Mouse (Mus musculus) small intestine, adult 2 months (tissue): Measurements from ENCODE around the gene Defb25. TPM values are rescaled to one million over a fixed set of nuclear protein-coding genes. Genes with fewer than 3 reads are reported as not detected.

Experiments
- H3K27ac ChIP-seq: fragments of 200-500 bp; 2 replicates; pipeline ENCODE4 v1.5.1; 2012; ENCODE audit warnings: low read depth, low read length, control low read depth, inconsistent platforms; ENCODE audit not compliant: insufficient read depth
- H3K27me3 ChIP-seq: fragments of 200-500 bp; 2 replicates; pipeline ENCODE4 v1.6.1; 2012; ENCODE audit warnings: mild to moderate bottlenecking, moderate library complexity, low read length, inconsistent platforms; ENCODE audit not compliant: control insufficient read depth, insufficient read depth
- H3K36me3 ChIP-seq: fragments of 200-500 bp; 2 replicates; pipeline ENCODE4 v1.6.1; 2012; ENCODE audit warnings: mild to moderate bottlenecking, low read length, control low read depth, inconsistent platforms; ENCODE audit not compliant: control insufficient read depth, insufficient read depth
- H3K4me1 ChIP-seq: fragments of 200-500 bp; 2 replicates; pipeline ENCODE4 v1.6.1; 2012; ENCODE audit warnings: low read length, inconsistent platforms, mixed read lengths; ENCODE audit not compliant: control insufficient read depth, insufficient read depth, insufficient read length
- H3K4me3 ChIP-seq: fragments of 200-500 bp; 2 replicates; pipeline ENCODE4 v1.5.1; 2012; ENCODE audit warnings: low read depth, mild to moderate bottlenecking, control low read depth, inconsistent platforms, low read length, moderate library complexity
- CTCF ChIP-seq: fragments of 200-500 bp; IDR thresholded peaks from 2 replicates; pipeline ENCODE4 v1.5.1; 2012; ENCODE audit warnings: low read depth, mild to moderate bottlenecking, control low read depth, inconsistent platforms, low read length, moderate library complexity, mixed read lengths; ENCODE audit not compliant: insufficient replicate concordance, insufficient read length; ENCODE audit errors: extremely low read depth
- POLR2A ChIP-seq: fragments of 200-500 bp; IDR thresholded peaks from 2 replicates; pipeline ENCODE4 v1.6.1; 2012; ENCODE audit warnings: low read depth, mild to moderate bottlenecking, control low read depth, inconsistent platforms, low read length, moderate library complexity
- WGBS: fragments of 180-500 bp; shearing (Covaris S2); methylation state at CpG from one replicate; pipeline ENCODE4 v1.1.7; 2018; 5-methylcytosine and 5-hydroxymethylcytosine counted together
- polyA plus RNA-seq: library from polyadenylated mRNA; depleted of rRNA; stranded (reverse); fragments of >200 nt; gene quantifications from 2 replicates; pipeline ENCODE4 v1.2.3, GENCODE M21; 2012

Gene Defb25
- polyA plus RNA-seq, 1 experiment = not detected

DNA sequence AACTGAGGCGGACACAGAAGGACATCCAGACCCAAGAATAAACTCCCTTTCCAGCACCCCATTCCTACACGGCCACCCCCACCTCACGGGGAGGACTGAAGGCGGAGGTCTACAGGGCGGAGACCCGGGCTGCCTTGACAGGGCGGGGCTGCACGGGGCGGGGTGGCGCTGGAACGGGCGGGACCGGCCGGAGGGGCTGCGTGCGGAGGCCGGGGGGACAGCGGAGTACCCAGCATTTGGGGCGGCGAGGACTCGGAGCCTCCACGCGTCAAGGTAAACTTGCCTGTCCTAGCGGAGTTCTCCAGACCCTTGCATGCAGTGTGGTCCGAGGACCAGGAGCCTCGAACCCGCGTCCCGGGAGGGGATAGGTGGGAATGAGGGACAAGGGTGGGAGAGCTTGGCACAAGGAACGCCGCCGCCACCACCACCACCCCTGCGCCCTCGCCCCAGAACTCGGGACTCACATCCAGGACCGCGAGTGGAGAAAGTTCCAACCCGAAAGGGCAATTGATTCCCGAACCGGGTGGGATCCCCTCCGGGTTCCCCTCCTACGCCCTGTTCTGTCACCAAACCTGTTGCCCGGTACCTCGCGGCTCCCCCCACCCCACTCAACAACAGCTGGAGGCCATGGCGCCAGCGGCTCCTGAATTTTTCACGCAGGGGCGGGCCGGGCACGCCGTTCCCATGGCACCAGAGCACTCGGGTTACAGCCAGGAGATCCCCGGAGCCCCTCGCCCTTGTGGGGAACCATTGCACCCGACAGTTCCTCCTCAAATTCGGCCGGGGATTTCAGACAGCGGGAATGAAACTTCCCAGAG is 4.1 kb upstream of the Defb25 start, which contains the start of gene Rem1:
TSS of gene Rem1 (plus strand) at position 178 of the 818 bp plus-strand sequence.
- 3% methylated on average over 59 of the region's 59 CpGs for WGBS
- Histone ChIP-seq H3K4me3 (peak within 1 kb of the TSS; percentile 63), H3K27me3 (peaks cover 20% of the 10 kb centered on the region), H3K27ac (peak within 1 kb of the TSS; percentile 74), H3K4me1 (no peaks in the 10 kb centered on the region; the same call in 1 of the 2 replicates), H3K36me3 (no peaks in the 10 kb centered on the region)
- TF ChIP-seq POLR2A (no peak), CTCF (no peak)

GRCm38 (mm10) chr2:152625256-152625655 is 2.4 kb upstream of the Defb25 start:
- Histone ChIP-seq H3K36me3 (no peaks in the 10 kb centered on the region), H3K27ac (no peak overlapping the region), H3K4me1 (no peaks in the 10 kb centered on the region; the same call in 1 of the 2 replicates), H3K27me3 (peaks cover 20% of the 10 kb centered on the region), H3K4me3 (no peak overlapping the region)
- WGBS = 11% methylated on average over 1 of the region's 1 CpGs
- TF ChIP-seq POLR2A = no peak
- TF ChIP-seq CTCF = no peak

- Histone ChIP-seq H3K4me1 (no peaks in the 10 kb centered on the region; the same call in 1 of the 2 replicates), H3K4me3 (no peak overlapping the region), H3K36me3 (no peaks in the 10 kb centered on the region), H3K27me3 (peaks cover 20% of the 10 kb centered on the region), H3K27ac (no peak overlapping the region)
- 86% methylated on average over 2 of the region's 2 CpGs for WGBS
- TF ChIP-seq CTCF = no peak
- no peak for TF ChIP-seq POLR2A
These were observed 1.7 kb upstream of the Defb25 start for GRCm38 (mm10) chr2:152624566-152624965.

GRCm38 (mm10) chr2:152622151-152622550 is 702 bp downstream of the Defb25 start:
- H3K36me3 ChIP-seq = no peaks in the 10 kb centered on the region
- no peak for TF ChIP-seq CTCF
- TF ChIP-seq POLR2A = no peak
- H3K4me1 ChIP-seq = no peaks in the 10 kb centered on the region; the same call in 1 of the 2 replicates
- no peak overlapping the region for H3K4me3 ChIP-seq
- WGBS = 81% methylated on average over 13 of the region's 13 CpGs
- H3K27ac ChIP-seq = no peak overlapping the region
- H3K27me3 ChIP-seq = peaks cover 9% of the 10 kb centered on the region

DNA sequence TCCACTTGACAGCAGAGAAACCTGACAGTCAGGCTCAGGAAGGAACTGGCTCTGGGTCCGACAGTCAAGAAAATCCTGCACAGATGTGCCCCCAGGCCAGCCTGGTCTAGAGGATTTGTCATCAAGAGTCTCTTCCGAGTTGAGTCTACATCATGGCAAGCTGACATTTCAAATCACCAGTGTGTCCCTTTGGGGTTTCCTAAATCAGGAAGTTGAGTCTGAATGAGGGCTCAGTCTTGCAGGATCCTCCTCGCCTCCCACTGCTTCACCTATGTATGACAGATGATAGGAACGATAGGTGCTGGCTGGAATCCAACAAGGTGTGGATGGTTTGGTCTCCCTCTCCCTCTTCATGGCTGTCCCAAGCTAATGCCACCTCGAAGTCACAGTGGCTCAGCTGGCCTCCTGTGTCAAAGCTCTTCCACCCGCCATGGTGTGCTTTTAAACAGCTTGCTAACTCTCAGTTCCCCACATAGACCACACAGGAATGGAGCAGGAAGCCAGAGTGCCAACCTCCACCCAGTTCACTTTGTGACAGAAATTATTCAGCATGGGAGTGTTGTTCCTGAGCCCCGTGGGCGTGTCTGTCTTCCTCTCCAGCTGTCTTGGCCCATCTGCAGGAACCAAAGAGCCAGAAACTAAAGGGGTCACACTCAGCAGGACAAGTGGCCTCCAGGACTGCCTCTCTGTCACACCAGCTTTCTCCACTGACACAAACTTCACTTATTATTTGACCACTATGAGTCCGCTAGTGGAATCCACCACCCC is 2.3 kb downstream of the Defb25 start:
- Histone ChIP-seq H3K36me3 (no peaks in the 10 kb centered on the region), H3K4me3 (no peak overlapping the region), H3K27ac (no peak overlapping the region), H3K4me1 (no peaks in the 10 kb centered on the region), H3K27me3 (no peaks in the 10 kb centered on the region)
- WGBS = 40% methylated on average over 9 of the region's 9 CpGs
- TF ChIP-seq CTCF = no peak
- no peak for TF ChIP-seq POLR2A

- Histone ChIP-seq H3K4me1 (no peaks in the 10 kb centered on the region), H3K4me3 (no peak overlapping the region), H3K27me3 (no peaks in the 10 kb centered on the region), H3K36me3 (no peaks in the 10 kb centered on the region), H3K27ac (no peak overlapping the region)
- TF ChIP-seq CTCF (no peak), POLR2A (no peak)
- 61% methylated on average over 5 of the region's 5 CpGs for WGBS
These were observed 5.5 kb downstream of the Defb25 start for GRCm38 (mm10) chr2:152617374-152617773.

DNA sequence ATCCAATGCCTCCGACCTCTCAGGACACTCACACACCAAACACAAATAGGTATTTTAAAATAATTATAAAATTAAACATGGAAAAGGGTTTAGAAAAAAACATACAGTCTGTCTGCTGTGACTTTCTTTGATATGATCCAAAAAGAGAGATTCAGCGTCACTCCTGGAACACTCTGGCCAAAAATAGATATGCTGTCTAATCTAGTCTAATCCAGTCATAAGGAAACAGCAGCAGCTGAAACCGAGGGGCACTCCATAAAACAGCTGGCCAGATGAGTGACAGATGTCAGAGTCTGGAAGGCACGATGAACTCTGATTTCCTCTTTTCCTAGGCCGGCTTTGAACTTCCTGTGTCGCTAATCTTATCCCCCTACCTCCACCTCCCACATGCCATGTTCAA is 6.4 kb downstream of the Defb25 start:
- H3K4me3 ChIP-seq = no peak overlapping the region
- no peaks in the 10 kb centered on the region for H3K4me1 ChIP-seq
- no peaks in the 10 kb centered on the region for H3K27me3 ChIP-seq
- WGBS = 67% methylated on average over 6 of the region's 6 CpGs
- H3K27ac ChIP-seq = no peak overlapping the region
- TF ChIP-seq CTCF = no peak
- no peak for TF ChIP-seq POLR2A
- no peaks in the 10 kb centered on the region for H3K36me3 ChIP-seq
